Mouse (Mus musculus) midbrain, embryonic 12.5 days (tissue): Measurements from ENCODE around the gene St3gal6. TPM values are rescaled to one million over a fixed set of nuclear protein-coding genes. Genes with fewer than 3 reads are reported as not detected.

Source experiments
- ATAC-seq: fragments of 200-750 bp; cut with Nextera tagmentation; 2 replicates; pipeline ENCODE4 v1.8.0; 2017; ENCODE audit warnings: low read depth, moderate TSS enrichment, moderate library complexity; ENCODE audit not compliant: low FRiP score
- H3K27ac ChIP-seq: fragments of 300-500 bp; sonication (generic); replicated peaks from 2 replicates; pipeline ENCODE4 v1.5.1; 2016; ENCODE audit warnings: mild to moderate bottlenecking
- H3K27me3 ChIP-seq: fragments of 300-500 bp; sonication (generic); 2 replicates; pipeline ENCODE4 v1.6.1; 2016; ENCODE audit warnings: mild to moderate bottlenecking
- H3K36me3 ChIP-seq: fragments of 300-500 bp; sonication (generic); 2 replicates; pipeline ENCODE4 v1.6.1; 2016
- H3K4me1 ChIP-seq: fragments of 300-500 bp; sonication (generic); 2 replicates; pipeline ENCODE4 v1.6.1; 2016
- H3K4me2 ChIP-seq: fragments of 300-500 bp; sonication (generic); replicated peaks from 2 replicates; pipeline ENCODE4 v1.6.1; 2016; ENCODE audit warnings: mild to moderate bottlenecking, moderate library complexity
- H3K4me3 ChIP-seq: fragments of 300-500 bp; sonication (generic); 2 replicates; pipeline ENCODE4 v1.5.1; 2016; ENCODE audit warnings: mild to moderate bottlenecking
- H3K9ac ChIP-seq: fragments of 300-500 bp; sonication (generic); replicated peaks from 2 replicates; pipeline ENCODE4 v1.6.1; 2016; ENCODE audit warnings: mild to moderate bottlenecking, moderate library complexity
- H3K9me3 ChIP-seq: fragments of 300-500 bp; sonication (generic); 2 replicates; pipeline ENCODE4 v1.6.1; 2016; ENCODE audit warnings: mild to moderate bottlenecking
- WGBS: fragments of 180-500 bp; shearing (Covaris S2); methylation state at CpG from one replicate; pipeline ENCODE4 v1.1.7; 2016; 5-methylcytosine and 5-hydroxymethylcytosine counted together
- polyA plus RNA-seq: library from polyadenylated mRNA; unstranded; fragments of >200 nt; fragmentation: Nextera tagmentation; extraction: Ambion mirVana; gene quantifications from 2 replicates; pipeline ENCODE4 v1.2.1, GENCODE M21; 2016

The St3gal6 gene
- polyA plus RNA-seq, 1 experiment from 2014 or later, result 11.4 TPM

DNA sequence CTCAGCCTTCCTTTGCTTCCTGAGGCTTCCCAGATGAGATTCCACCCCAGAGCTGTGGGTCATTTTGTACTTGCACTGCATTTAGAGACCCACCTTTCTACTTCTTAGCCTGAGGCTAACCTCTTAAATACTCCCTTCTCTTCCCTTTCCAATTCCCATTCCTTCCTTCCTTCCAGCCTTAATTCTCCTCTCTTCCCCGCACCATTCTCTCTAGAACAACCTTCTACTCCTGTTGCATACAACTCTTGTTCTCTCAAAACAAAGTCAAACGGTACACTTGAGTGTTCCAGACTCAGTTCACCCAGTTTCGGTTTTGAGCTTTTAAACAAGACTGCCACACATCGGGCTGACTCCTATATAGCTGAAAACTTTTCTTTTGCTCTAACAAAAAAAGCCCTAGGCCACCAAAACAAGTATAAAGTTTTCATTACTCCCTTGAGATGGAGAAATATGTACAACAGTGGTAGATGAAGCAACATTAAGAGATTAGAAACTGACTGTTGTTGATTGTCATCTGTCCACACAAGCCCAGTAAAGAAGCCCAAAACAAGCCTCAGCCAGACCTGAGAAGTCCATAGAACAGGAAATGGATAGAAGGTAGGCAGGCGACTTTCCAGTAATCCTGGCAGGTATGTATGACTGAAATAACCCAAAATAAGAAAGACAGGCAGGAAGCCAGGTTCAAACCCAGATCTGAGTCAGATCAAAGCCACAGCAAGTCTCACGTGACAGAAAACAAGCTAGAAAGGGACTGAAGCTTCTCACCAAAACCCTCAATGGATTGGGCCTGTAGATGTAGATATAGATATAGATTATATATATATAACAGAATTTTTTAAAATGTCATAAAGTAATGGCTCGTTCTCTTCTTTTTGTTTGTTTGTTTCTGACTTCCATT is 10.5 kb upstream of the St3gal6 start:
- H3K36me3 ChIP-seq, result no peaks in the 10 kb centered on the region
- no peak overlapping the region for H3K4me2 ChIP-seq
- no peak for ATAC-seq
- H3K27me3 ChIP-seq, result no peaks in the 10 kb centered on the region
- no peak overlapping the region for H3K27ac ChIP-seq
- no peaks in the 10 kb centered on the region for H3K9me3 ChIP-seq
- H3K4me3 ChIP-seq, result no peak overlapping the region
- H3K9ac ChIP-seq, result no peak overlapping the region
- 87% methylated on average over 7 of the region's 7 CpGs for WGBS
- peaks cover 2% of the 10 kb centered on the region; the same call in 1 of the 2 replicates for H3K4me1 ChIP-seq

DNA sequence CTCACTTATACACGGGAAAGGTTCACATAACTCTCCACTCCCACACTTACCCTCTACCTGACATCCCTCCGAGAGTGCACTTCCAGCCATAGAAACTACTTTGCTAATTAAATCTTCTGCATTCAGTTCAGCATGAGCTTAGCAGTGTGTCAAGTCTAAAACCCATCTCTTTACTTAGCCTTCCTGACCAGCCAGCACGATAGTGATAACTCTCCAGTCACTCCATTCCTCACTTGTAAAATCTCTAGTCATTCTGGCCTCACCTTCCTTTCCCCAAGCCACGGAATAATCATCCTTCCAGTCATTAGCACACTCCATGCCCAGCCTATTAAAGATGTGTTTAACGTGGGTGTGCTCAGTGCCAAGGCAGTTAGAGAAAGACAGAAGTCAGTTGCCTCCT is 9.7 kb upstream of the St3gal6 start:
- WGBS, result 72% methylated on average over 5 of the region's 5 CpGs
- Histone ChIP-seq H3K4me1 (peaks cover 2% of the 10 kb centered on the region; the same call in 1 of the 2 replicates), H3K27me3 (no peaks in the 10 kb centered on the region), H3K27ac (no peak overlapping the region), H3K4me3 (no peak overlapping the region), H3K9me3 (no peaks in the 10 kb centered on the region), H3K4me2 (no peak overlapping the region), H3K9ac (no peak overlapping the region), H3K36me3 (no peaks in the 10 kb centered on the region)
- no peak for ATAC-seq

DNA sequence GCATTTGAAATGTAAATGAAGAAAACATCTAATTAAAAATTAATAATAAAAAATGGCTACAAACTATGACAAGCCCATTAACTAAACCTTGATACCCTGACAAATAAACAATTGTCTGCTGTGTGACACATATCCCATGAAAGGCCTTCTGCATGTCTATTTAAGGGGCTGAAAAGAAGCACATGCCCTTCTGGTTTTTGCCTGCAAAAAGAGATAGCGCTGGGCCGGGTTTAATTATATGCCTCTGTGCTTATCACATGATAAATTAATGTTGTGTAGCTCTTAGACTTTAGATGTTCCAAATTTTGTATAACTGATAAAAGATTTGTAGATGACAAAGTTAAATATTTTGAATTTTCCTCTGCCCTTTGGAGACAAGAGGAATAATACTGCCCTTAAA is 9.2 kb upstream of the St3gal6 start:
- Histone ChIP-seq H3K9ac (no peak overlapping the region), H3K27me3 (no peaks in the 10 kb centered on the region), H3K4me2 (no peak overlapping the region), H3K4me3 (no peak overlapping the region), H3K4me1 (peaks cover 2% of the 10 kb centered on the region; the same call in 1 of the 2 replicates), H3K9me3 (no peaks in the 10 kb centered on the region), H3K36me3 (no peaks in the 10 kb centered on the region), H3K27ac (no peak overlapping the region)
- WGBS, result 80% methylated on average over 2 of the region's 2 CpGs
- ATAC-seq, result peak; percentile 13; the same call in 1 of the 2 replicates

DNA sequence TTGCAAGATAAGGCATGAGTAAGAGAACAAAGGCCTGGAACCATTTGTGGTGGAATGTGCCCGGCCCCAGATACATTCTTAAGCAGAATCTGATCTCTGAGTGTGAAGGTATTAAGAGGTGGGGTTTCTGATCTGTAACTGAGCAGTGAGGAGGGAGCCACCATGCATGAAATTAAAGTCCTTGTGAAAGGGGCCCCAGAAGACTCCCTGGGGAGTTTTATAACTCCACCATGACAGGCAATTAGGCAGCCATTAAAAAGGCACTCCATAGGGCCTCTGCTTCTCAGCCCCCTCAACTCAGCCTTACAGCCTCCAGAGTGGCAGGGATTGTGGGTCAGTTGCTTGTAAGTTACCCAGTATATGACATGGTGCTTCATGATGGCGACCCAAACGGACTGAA is 8.5 kb upstream of the St3gal6 start:
- no peak overlapping the region for H3K4me2 ChIP-seq
- peak; percentile 91 for ATAC-seq
- H3K4me1 ChIP-seq, result peaks cover 2% of the 10 kb centered on the region; the same call in 1 of the 2 replicates
- H3K36me3 ChIP-seq, result no peaks in the 10 kb centered on the region
- no peak overlapping the region for H3K27ac ChIP-seq
- H3K4me3 ChIP-seq, result no peak overlapping the region
- no peak overlapping the region for H3K9ac ChIP-seq
- H3K27me3 ChIP-seq, result no peaks in the 10 kb centered on the region
- no peaks in the 10 kb centered on the region for H3K9me3 ChIP-seq
- 21% methylated on average over 3 of the region's 3 CpGs for WGBS

DNA sequence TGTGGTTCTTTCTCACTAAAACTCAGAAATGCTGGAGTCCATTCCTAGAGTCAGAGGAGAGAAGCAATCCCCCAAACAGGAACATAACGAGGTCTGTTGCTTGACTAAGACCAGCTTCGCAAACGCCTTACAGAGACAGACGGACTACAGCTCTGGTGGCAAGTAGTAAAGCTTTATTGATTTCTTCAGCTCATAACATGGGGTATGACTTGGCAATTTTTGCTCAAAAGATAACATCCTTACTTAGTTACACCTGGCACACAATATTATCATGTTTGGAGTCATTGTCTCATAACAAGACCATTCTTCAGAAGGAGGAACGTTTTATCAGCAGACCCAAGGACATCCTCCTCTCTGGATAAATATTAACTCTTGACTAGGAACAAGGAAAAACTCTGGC is 3.8 kb upstream of the St3gal6 start:
- no peaks in the 10 kb centered on the region for H3K36me3 ChIP-seq
- H3K9ac ChIP-seq, result no peak overlapping the region
- 81% methylated on average over 5 of the region's 5 CpGs for WGBS
- H3K27me3 ChIP-seq, result no peaks in the 10 kb centered on the region
- H3K4me1 ChIP-seq, result peaks cover 2% of the 10 kb centered on the region; the same call in 1 of the 2 replicates
- ATAC-seq, result no peak
- no peak overlapping the region for H3K4me3 ChIP-seq
- no peaks in the 10 kb centered on the region for H3K9me3 ChIP-seq
- H3K4me2 ChIP-seq, result no peak overlapping the region
- no peak overlapping the region for H3K27ac ChIP-seq

DNA sequence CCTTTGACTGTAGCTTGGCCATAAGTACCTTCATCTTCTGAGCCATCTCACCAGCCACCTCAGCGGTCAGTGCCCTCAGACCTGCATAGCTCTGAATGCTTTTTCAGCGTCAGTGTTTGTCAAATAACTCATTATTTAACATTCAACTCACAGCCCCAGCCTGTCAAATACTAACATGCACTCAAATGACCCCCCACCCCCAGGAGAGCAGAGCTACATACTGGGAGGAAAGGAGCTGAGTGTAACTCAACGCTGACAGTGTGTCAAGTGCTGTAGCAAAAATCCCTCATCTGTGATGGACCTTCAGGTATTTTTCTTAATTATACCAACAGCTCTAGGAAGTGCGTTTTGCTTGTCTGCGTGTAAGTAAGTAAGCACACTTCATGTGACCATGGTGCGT is 2.7 kb upstream of the St3gal6 start:
- ATAC-seq, result no peak
- no peak overlapping the region for H3K4me3 ChIP-seq
- 84% methylated on average over 6 of the region's 6 CpGs for WGBS
- no peak overlapping the region for H3K9ac ChIP-seq
- no peak overlapping the region for H3K4me2 ChIP-seq
- H3K4me1 ChIP-seq, result 0 out of 2 replicates have a peak, but pooled peaks cover 4% of the 10 kb centered on the region
- no peaks in the 10 kb centered on the region for H3K36me3 ChIP-seq
- no peaks in the 10 kb centered on the region for H3K9me3 ChIP-seq
- H3K27ac ChIP-seq, result no peak overlapping the region
- H3K27me3 ChIP-seq, result peaks cover 5% of the 10 kb centered on the region

DNA sequence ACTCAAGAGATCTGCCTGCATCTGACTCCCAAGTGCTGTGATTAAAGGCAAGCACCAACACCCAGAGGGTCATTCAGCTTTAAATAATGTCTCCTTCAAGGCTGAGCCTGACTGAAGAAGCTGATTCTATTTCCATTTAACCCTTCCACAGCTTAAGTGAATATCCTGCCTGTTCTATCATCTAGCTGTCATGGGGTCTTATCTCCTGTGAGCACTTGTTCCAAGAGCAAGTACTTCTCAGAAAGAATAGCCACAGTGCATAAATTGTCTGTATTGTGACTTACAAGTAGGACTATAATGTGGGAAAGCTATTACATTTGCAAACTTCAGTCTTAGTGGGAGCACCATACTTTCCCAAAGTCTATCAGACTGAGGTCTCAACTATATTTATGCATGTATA is 1.8 kb upstream of the St3gal6 start:
- peaks cover 8% of the 10 kb centered on the region for H3K27me3 ChIP-seq
- H3K9me3 ChIP-seq, result no peaks in the 10 kb centered on the region
- H3K4me1 ChIP-seq, result 0 out of 2 replicates have a peak, but pooled peaks cover 4% of the 10 kb centered on the region
- no peak overlapping the region for H3K4me3 ChIP-seq
- H3K4me2 ChIP-seq, result no peak overlapping the region
- no peak overlapping the region for H3K9ac ChIP-seq
- no peak overlapping the region for H3K27ac ChIP-seq
- H3K36me3 ChIP-seq, result no peaks in the 10 kb centered on the region
- ATAC-seq, result no peak

DNA sequence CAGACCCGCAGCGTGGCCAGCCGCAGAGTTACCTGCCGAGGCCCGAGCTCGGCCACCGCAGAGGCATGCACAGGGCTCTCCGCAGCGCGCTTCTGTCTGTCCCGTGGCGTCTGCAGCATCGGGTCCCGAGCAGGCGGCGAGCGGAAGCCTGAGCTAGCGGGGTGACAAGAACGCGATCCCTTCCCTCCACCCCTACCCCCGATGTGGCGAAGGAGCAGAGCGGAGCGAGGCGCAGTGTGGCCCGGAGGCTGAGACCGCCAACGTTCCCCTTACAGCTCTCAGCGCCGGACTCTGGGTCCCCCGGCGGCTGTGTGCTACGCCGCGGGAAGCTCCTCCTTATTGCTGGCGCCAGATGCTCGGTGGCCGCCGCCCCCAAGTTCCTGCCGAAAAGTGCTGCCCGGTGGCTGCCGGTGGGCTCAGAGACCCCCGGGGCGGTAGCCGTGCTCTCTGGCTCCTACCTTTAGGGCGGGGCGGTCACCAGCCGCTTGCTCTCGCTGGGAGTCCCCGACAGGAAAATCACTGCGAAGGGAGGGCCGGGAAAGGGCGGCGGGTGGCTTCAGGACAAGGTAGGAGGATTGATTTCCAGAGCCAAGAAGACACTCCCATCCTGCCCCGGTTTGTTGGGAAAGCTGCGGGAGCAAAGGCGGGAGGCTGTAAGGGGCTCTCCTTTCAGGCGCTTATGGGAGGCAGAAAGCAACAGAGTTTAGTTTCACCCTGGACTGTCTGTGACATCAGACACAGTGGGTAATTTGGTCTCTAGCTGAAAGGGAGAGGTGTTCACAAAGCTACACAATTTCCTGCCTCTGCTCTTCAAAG is 791 bp downstream of the St3gal6 start:
- under 1% methylated on average over 57 of the region's 58 CpGs for WGBS
- Histone ChIP-seq H3K9me3 (no peaks in the 10 kb centered on the region), H3K36me3 (no peaks in the 10 kb centered on the region), H3K27ac (peak overlapping the region; percentile 60), H3K4me2 (peak overlapping the region; percentile 94), H3K9ac (peak overlapping the region; percentile 84), H3K4me3 (peak overlapping the region; percentile 77), H3K4me1 (peaks cover 4% of the 10 kb centered on the region; the same call in 1 of the 2 replicates), H3K27me3 (peaks cover 8% of the 10 kb centered on the region)
- peak; percentile 91 for ATAC-seq

DNA sequence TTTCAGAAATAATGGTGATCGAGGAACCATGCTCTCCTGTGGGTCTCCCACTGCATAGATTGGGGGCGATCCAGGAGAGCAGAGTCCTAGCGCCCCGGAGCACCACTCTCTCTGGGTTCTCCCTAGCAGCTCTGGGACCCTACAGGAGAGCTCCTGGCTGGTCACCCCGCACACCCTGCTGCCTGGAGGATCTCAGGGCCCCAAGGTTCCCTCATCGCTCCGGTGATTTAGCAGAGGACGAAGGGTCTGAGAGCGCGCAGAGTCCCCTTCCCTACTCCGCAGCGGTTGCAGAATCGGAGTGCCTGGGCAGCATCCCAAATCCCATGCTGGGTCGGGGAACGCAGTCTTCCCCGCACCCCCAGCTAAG is 1.4 kb downstream of the St3gal6 start:
- peak overlapping the region; percentile 60 for H3K27ac ChIP-seq
- 0% methylated on average over 16 of the region's 16 CpGs for WGBS

DNA sequence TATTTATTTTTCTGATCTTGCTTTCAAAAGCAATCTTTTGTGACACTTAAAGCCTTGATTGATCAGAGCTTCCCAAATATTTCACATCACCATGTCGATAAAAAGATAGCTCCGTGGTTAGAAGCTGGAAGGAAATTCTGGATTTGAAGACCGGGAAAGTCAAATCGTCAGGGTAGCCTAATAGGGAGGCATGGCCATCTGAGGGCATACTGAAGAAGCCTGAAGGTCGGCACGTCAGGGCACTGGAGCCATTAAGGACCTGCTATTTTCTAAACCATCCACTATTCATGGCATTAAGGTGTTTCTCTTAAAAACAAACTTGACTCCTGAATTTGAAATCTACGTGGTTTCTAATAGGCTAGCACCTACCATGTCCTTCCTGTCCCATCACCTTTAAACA is 2.1 kb downstream of the St3gal6 start:
- Histone ChIP-seq H3K4me1 (peaks cover 4% of the 10 kb centered on the region; the same call in 1 of the 2 replicates), H3K27ac (no peak overlapping the region), H3K4me3 (peak overlapping the region; percentile 77), H3K36me3 (no peaks in the 10 kb centered on the region), H3K9me3 (no peaks in the 10 kb centered on the region), H3K4me2 (peak overlapping the region; percentile 94), H3K27me3 (peaks cover 8% of the 10 kb centered on the region), H3K9ac (peak overlapping the region; percentile 84; the same call in 1 of the 2 replicates)
- no peak for ATAC-seq
- 48% methylated on average over 7 of the region's 7 CpGs for WGBS

More for the DNA sequence above, 1.4 kb downstream of the St3gal6 start:
- Histone ChIP-seq H3K36me3 (no peaks in the 10 kb centered on the region), H3K4me3 (peak overlapping the region; percentile 77), H3K4me2 (peak overlapping the region; percentile 94), H3K27me3 (peaks cover 8% of the 10 kb centered on the region), H3K4me1 (peaks cover 4% of the 10 kb centered on the region; the same call in 1 of the 2 replicates), H3K9ac (peak overlapping the region; percentile 84), H3K9me3 (no peaks in the 10 kb centered on the region)
- ATAC-seq, result peak; percentile 71; the same call in 1 of the 2 replicates

DNA sequence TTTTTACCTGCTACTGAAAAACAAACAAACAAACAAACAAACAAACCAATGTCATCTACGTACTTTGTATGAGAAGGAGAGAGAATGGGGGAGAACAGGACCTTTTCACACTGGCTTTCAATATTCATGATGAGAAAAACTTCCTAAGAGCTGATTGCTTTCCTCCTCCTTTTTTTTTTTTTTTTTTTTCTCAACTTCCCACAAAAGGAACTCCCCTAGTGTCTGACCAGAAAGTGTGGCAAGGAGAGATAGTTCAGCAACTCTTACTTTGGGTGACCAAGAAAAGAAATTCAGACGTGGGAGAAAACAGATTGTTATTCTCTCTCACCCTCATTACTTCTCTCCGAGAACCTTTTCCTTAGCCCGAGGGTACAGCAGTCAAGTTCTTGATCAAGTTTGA is 2.9 kb downstream of the St3gal6 start:
- no peak for ATAC-seq
- Histone ChIP-seq H3K27me3 (peaks cover 8% of the 10 kb centered on the region), H3K9me3 (no peaks in the 10 kb centered on the region), H3K4me2 (no peak overlapping the region), H3K36me3 (no peaks in the 10 kb centered on the region), H3K4me1 (peaks cover 4% of the 10 kb centered on the region; the same call in 1 of the 2 replicates), H3K27ac (no peak overlapping the region), H3K9ac (no peak overlapping the region), H3K4me3 (no peak overlapping the region)
- WGBS, result 78% methylated on average over 4 of the region's 4 CpGs

DNA sequence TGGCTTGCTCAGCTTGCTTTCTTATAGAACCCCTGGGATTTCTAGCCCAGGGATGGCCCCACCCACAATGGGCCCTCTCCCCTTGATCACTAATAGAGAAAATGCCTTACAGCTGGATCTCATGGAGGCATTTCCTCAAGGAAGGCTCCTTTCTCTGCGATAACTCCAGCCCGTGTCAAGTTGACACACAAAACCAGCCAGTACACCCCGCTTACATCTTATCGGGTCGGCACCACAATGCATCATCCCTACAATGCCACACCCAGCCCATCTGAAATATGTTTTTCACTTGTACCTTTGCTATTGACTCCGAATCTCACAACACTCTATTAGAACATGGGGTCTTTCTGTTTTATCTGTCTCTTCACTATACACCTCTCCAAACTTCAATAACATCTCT is 3.6 kb downstream of the St3gal6 start:
- H3K4me1 ChIP-seq, result peaks cover 4% of the 10 kb centered on the region; the same call in 1 of the 2 replicates
- ATAC-seq, result no peak
- no peaks in the 10 kb centered on the region for H3K9me3 ChIP-seq
- 88% methylated on average over 6 of the region's 6 CpGs for WGBS
- no peak overlapping the region for H3K4me2 ChIP-seq
- no peaks in the 10 kb centered on the region for H3K36me3 ChIP-seq
- peaks cover 8% of the 10 kb centered on the region for H3K27me3 ChIP-seq
- no peak overlapping the region for H3K4me3 ChIP-seq
- H3K9ac ChIP-seq, result no peak overlapping the region
- H3K27ac ChIP-seq, result no peak overlapping the region
